13 mouse cellular contexts compared by ENCODE assay signal in genomic region chr19:24707071-24707906, GRCm38 (mm10). TPM values are rescaled to one million over a fixed set of nuclear protein-coding genes. Genes with fewer than 3 reads are reported as not detected.
DNase-seq lines count a peak whose midpoint lies in the region; ATAC-seq and TF ChIP-seq lines count a peak whose summit lies in the region.
"Had no signal": no experiment of that assay in that cellular context is flagged by ENCODE, and none has a peak within 500 bp of the region (broad histone marks: within the 10 kb centered on the region; RNA-seq: fewer than 3 reads in every experiment).

No protein-coding gene starts in this region.

- H3K4me1 ChIP-seq in kidney, embryonic 14.5 days (ENCODE audit: control insufficient read depth, insufficient read depth, low read length) = no peaks in the 10 kb centered on the region
- H3K4me1 ChIP-seq in bone marrow macrophage, adult 2 months (ENCODE audit: control insufficient read depth, insufficient read depth, low read length) = peaks cover 57% of the 10 kb centered on the region
- peaks cover 47% of the 10 kb centered on the region for H3K4me1 ChIP-seq in heart, embryonic 13.5 days
- H3K4me1 ChIP-seq: neural tube, embryonic 15.5 days had no signal

- DNase-seq in kidney, adult 8-10 months = peak; percentile 21 to 45
- no peak for DNase-seq in urinary bladder, postnatal 4 days (ENCODE audit: low spot score in 2 of 2)
- DNase-seq in layer of hippocampus, postnatal 14 days (ENCODE audit: low spot score in 2 of 2) = no peak
- DNase-seq: cerebellum, adult 9-11 months; liver had no signal

- 55% methylated on average over 7 of the region's 7 CpGs for WGBS in kidney, embryonic 14.5 days
- 58% methylated on average over 7 of the region's 7 CpGs for WGBS in heart, embryonic 13.5 days

- no peak for TF ChIP-seq CTCF in bone marrow macrophage, adult 2 months (IDR thresholded peaks at IDR 0.05; ENCODE audit: low read depth, low read length)

- ATAC-seq in kidney, embryonic 14.5 days (ENCODE audit: low FRiP score, low TSS enrichment) = no peak
- ATAC-seq in heart, embryonic 13.5 days (ENCODE audit: extremely low read depth, insufficient number of reproducible peaks, low FRiP score, low TSS enrichment) = no peak
- ATAC-seq in megakaryocyte progenitor cell, adult 5-6 weeks (replicated peaks; ENCODE audit: poor library complexity) = peak; percentile 90
- ATAC-seq: forebrain, embryonic 14.5 days had no signal

- H3K9ac ChIP-seq in kidney, embryonic 14.5 days (ENCODE audit: low read depth, low read length) = no peak overlapping the region
- H3K9ac ChIP-seq in heart, embryonic 13.5 days = 0 out of 2 replicates have a peak overlapping the region, but pooled peaks have one; percentile 56
- H3K9ac ChIP-seq: embryonic facial prominence, embryonic 13.5 days; lung, embryonic 15.5 days; neural tube, embryonic 15.5 days had no signal

- no peak overlapping the region for H3K27ac ChIP-seq in kidney, embryonic 14.5 days (ENCODE audit: low read depth, low read length)
- peak overlapping the region; percentile 90 for H3K27ac ChIP-seq in bone marrow macrophage, adult 2 months (ENCODE audit: insufficient read depth, low read depth, low read length)
- peak overlapping the region; percentile 87 for H3K27ac ChIP-seq in heart, embryonic 13.5 days (replicated peaks)
- H3K27ac ChIP-seq: embryonic facial prominence, embryonic 13.5 days; lung, embryonic 15.5 days; neural tube, embryonic 15.5 days had no signal

- no peak overlapping the region for H3K4me2 ChIP-seq in kidney, embryonic 14.5 days (replicated peaks; ENCODE audit: low read depth, low read length)
- H3K4me2 ChIP-seq in heart, embryonic 13.5 days = peak overlapping the region; percentile 35; the same call in 1 of the 2 replicates
- H3K4me2 ChIP-seq: embryonic facial prominence, embryonic 13.5 days; lung, embryonic 15.5 days; neural tube, embryonic 15.5 days had no signal

- H3K4me3 ChIP-seq in kidney, embryonic 14.5 days (ENCODE audit: low read length) = no peak overlapping the region
- no peak overlapping the region for H3K4me3 ChIP-seq in bone marrow macrophage, adult 2 months (ENCODE audit: insufficient read depth, low read length)
- no peak overlapping the region for H3K4me3 ChIP-seq in heart, embryonic 13.5 days
- H3K4me3 ChIP-seq: embryonic facial prominence, embryonic 13.5 days; lung, embryonic 15.5 days; neural tube, embryonic 15.5 days had no signal

- no peaks in the 10 kb centered on the region for H3K36me3 ChIP-seq in kidney, embryonic 14.5 days (ENCODE audit: control insufficient read depth, insufficient read depth, low read length)
- H3K36me3 ChIP-seq in heart, embryonic 13.5 days = 0 out of 2 replicates have a peak, but pooled peaks cover 3% of the 10 kb centered on the region
- H3K36me3 ChIP-seq: embryonic facial prominence, embryonic 13.5 days; lung, embryonic 15.5 days; neural tube, embryonic 15.5 days had no signal

- TF ChIP-seq POLR2A in bone marrow macrophage, adult 2 months (IDR thresholded peaks at IDR 0.05; ENCODE audit: borderline replicate concordance, low read depth, low read length) = no peak

- H3K27me3 ChIP-seq in kidney, embryonic 14.5 days (ENCODE audit: control insufficient read depth, insufficient read depth, low read length) = no peaks in the 10 kb centered on the region
- H3K27me3 ChIP-seq in heart, embryonic 13.5 days (replicated peaks) = no peaks in the 10 kb centered on the region
- H3K27me3 ChIP-seq: embryonic facial prominence, embryonic 13.5 days; lung, embryonic 15.5 days; neural tube, embryonic 15.5 days had no signal

- no peaks in the 10 kb centered on the region for H3K9me3 ChIP-seq in kidney, embryonic 14.5 days (ENCODE audit: control insufficient read depth, low read length)
- no peaks in the 10 kb centered on the region for H3K9me3 ChIP-seq in heart, embryonic 13.5 days
- H3K9me3 ChIP-seq: embryonic facial prominence, embryonic 13.5 days; lung, embryonic 15.5 days; neural tube, embryonic 15.5 days had no signal

RNA-seq across cellular contexts. Expression of gene Tmem252, which starts 33.5 kb away (rescaled TPM):
- 2.8 and 3.3 TPM in 2 replicates for polyA plus RNA-seq in kidney, embryonic 14.5 days (2014; fragmentation: Nextera tagmentation; extraction: Ambion mirVana)
- polyA plus RNA-seq in bone marrow macrophage, adult 2 months (2012; ENCODE audit: insufficient read depth, insufficient read length, missing spikeins) = not detected in 2 replicates
- polyA plus RNA-seq in heart, embryonic 13.5 days (2015; fragmentation: Nextera tagmentation; extraction: Ambion mirVana) = 3.6 and 3.7 TPM in 2 replicates
- not detected in 2 replicates for total RNA-seq in megakaryocyte progenitor cell, adult 5-6 weeks (2015)
- not detected in 2 replicates for total RNA-seq in megakaryocyte progenitor cell, adult 5-6 weeks (2017)
- total RNA-seq in layer of hippocampus, postnatal 14 days (2021) = 1 to 10 TPM in 1 of 2 experiments, under 1 TPM in 1; 0.52 to 1.2 TPM

Comparison
In these comparisons a context has a peak if more than half of its experiments do, and no peak if none do; other contexts are left out.
1. DNase-seq: peak in kidney, adult 8-10 months (2 of 2); none in urinary bladder, postnatal 4 days (0 of 2) and layer of hippocampus, postnatal 14 days (0 of 2).